Mouse (Mus musculus) liver, embryonic 14.5 days (tissue): ENCODE measurements around the gene Gm45021. TPM values are rescaled to one million over a fixed set of nuclear protein-coding genes. Genes with fewer than 3 reads are reported as not detected.

Source experiments
- ATAC-seq: fragments of 200-750 bp; cut with Nextera tagmentation; 2 replicates; pipeline ENCODE4 v1.8.0; 2017; ENCODE audit warnings: moderate number of reproducible peaks, mild to moderate bottlenecking, moderate library complexity; ENCODE audit not compliant: insufficient read depth
- DNase-seq, 3 experiments: peaks; one replicate each; pipeline ENCODE4 v3.0.0-alpha.2; 2012 to 2013; ENCODE audit warnings: low read depth in 3 of 3, low spot score in 3 of 3
- H3K27ac ChIP-seq: fragments of 300-500 bp; sonication (generic); 2 replicates; pipeline ENCODE4 v1.5.1; 2014; ENCODE audit warnings: moderate library complexity, mild to moderate bottlenecking, control low read depth, inconsistent platforms
- H3K27me3 ChIP-seq: fragments of 300-500 bp; sonication (generic); 2 replicates; pipeline ENCODE4 v1.6.1; 2014; ENCODE audit warnings: mild to moderate bottlenecking, low read length, moderate library complexity; ENCODE audit not compliant: control insufficient read depth, insufficient read depth
- H3K36me3 ChIP-seq: fragments of 300-500 bp; sonication (generic); replicated peaks from 2 replicates; pipeline ENCODE4 v1.6.1; 2014; ENCODE audit warnings: low read depth; ENCODE audit not compliant: control insufficient read depth, insufficient read depth
- H3K4me1 ChIP-seq, 2 experiments: fragments of 200-500 bp in 1 of 2; fragments of 300-500 bp in 1 of 2; sonication (generic) in 1 of 2; replicated peaks; 2 replicates each; pipeline ENCODE4 v1.6.1; 2012 to 2014; ENCODE audit warnings: antibody characterized with exemption in 1 of 2, inconsistent platforms in 1 of 2, low read length in 1 of 2; ENCODE audit not compliant: control insufficient read depth in 2 of 2, insufficient read depth in 2 of 2
- H3K4me2 ChIP-seq: fragments of 300-500 bp; sonication (generic); 2 replicates; pipeline ENCODE4 v1.6.1; 2014; ENCODE audit warnings: low read depth, mild to moderate bottlenecking, control low read depth, moderate library complexity
- H3K4me3 ChIP-seq, 2 experiments: fragments of 200-500 bp in 1 of 2; fragments of 300-500 bp in 1 of 2; sonication (generic) in 1 of 2; 2 replicates each; pipeline ENCODE4 v1.5.1; 2012 to 2014; ENCODE audit warnings: low read depth in 2 of 2, low read length in 2 of 2, mild to moderate bottlenecking in 2 of 2, control low read depth in 1 of 2, inconsistent platforms in 1 of 2, moderate library complexity in 1 of 2; ENCODE audit not compliant: insufficient read depth in 1 of 2
- H3K9ac ChIP-seq: fragments of 300-500 bp; sonication (generic); replicated peaks from 2 replicates; pipeline ENCODE4 v1.6.1; 2014; ENCODE audit warnings: mild to moderate bottlenecking, control low read depth, moderate library complexity
- H3K9me3 ChIP-seq: fragments of 300-500 bp; sonication (generic); 2 replicates; pipeline ENCODE4 v1.6.1; 2016; ENCODE audit warnings: low read length, mixed read lengths; ENCODE audit not compliant: control insufficient read depth
- CTCF ChIP-seq: IDR thresholded peaks from 2 replicates; pipeline ENCODE4 v1.5.1; 2016; ENCODE audit warnings: antibody characterized with exemption, low read depth, control low read depth
- EP300 ChIP-seq: IDR thresholded peaks from 2 replicates; pipeline ENCODE4 v1.6.1; 2016; ENCODE audit warnings: antibody characterized with exemption, low read depth
- WGBS: fragments of 180-500 bp; shearing (Covaris S2); extraction: QIAGEN DNeasy Blood & Tissue Kit; methylation state at CpG from one replicate; pipeline ENCODE4 v1.1.7; 2014; ENCODE audit not compliant: insufficient replicate concordance; 5-methylcytosine and 5-hydroxymethylcytosine counted together
- polyA plus RNA-seq, 2 experiments: library from polyadenylated mRNA; depleted of rRNA in 1 of 2; stranded (reverse) in 1 of 2; unstranded in 1 of 2; fragments of >200 nt; fragmentation: Nextera tagmentation in 1 of 2; extraction: Ambion mirVana in 1 of 2; gene quantifications; 2 replicates each; pipeline versions ENCODE4 v1.2.1 to v1.2.3; 2012 to 2014

The Gm45021 gene
- polyA plus RNA-seq, 2 experiments, result not detected

DNA sequence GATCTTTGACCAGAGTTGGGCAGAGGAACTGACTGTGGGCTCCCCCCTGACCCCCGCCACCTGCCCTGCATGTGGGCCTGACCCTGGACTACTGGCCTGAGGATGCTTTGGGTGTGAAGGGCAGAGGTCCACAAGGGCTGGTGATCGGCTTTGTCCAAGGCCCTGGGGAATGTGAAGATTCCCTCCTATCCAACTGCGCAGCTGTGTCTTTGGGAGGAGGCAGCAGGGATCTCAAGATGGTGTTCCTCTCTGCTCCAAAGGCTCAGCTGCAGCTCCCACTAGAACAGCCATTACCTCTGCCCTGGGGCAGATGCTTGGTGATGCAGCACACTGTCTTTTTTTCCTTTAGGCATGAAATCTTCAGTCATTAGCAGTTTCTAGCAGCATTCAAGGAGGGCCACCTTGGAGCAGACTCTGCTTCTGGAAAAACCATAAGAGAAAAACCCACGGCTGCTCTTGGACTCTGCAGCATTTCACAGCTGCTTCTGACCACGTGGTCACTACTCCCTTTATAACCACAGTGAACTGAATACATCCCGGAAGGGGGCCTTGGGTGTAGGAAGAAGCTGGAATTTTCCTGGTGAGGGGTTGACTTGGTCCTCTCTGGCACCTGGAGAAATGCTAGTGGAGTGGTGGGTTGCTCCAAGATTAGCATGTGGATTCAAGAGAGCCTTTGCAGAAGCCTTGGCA lies 48.5 kb downstream of the Gm45021 start:
- H3K27ac ChIP-seq, result no peak overlapping the region
- no peak for DNase-seq

GRCm38 (mm10) chr6:48638553-48638952 lies 49.1 kb downstream of the Gm45021 start:
- Histone ChIP-seq H3K27ac (no peak overlapping the region), H3K9me3 (no peaks in the 10 kb centered on the region), H3K36me3 (no peaks in the 10 kb centered on the region), H3K27me3 (no peaks in the 10 kb centered on the region), H3K4me1 (peaks cover 0 to 3% of the 10 kb centered on the region in 2 experiments; a peak in 1 of 4 replicates), H3K4me3 (no peak overlapping the region), H3K9ac (no peak overlapping the region), H3K4me2 (no peak overlapping the region)
- 44% methylated on average over 2 of the region's 2 CpGs for WGBS
- ATAC-seq, result no peak
- TF ChIP-seq CTCF (no peak), EP300 (no peak)
- no peak for DNase-seq

More for the DNA sequence above, 48.5 kb downstream of the Gm45021 start:
- Histone ChIP-seq H3K27me3 (no peaks in the 10 kb centered on the region), H3K4me3 (no peak overlapping the region), H3K9me3 (no peaks in the 10 kb centered on the region), H3K4me1 (peaks cover 0 to 3% of the 10 kb centered on the region in 2 experiments; a peak in 1 of 4 replicates), H3K9ac (no peak overlapping the region), H3K36me3 (no peaks in the 10 kb centered on the region), H3K4me2 (no peak overlapping the region)
- ATAC-seq, result no peak
- TF ChIP-seq EP300, result no peak
- no peak for TF ChIP-seq CTCF
- WGBS, result 62% methylated on average over 6 of the region's 6 CpGs

GRCm38 (mm10) chr6:48641391-48641790 lies 52.0 kb downstream of the Gm45021 start:
- no peak for TF ChIP-seq CTCF
- no peak for TF ChIP-seq EP300
- H3K9me3 ChIP-seq, result no peaks in the 10 kb centered on the region
- no peak overlapping the region for H3K4me3 ChIP-seq
- H3K4me1 ChIP-seq, result 0 out of 4 replicates have a peak, but pooled peaks cover 0 to 1% of the 10 kb centered on the region in 2 experiments
- no peaks in the 10 kb centered on the region for H3K36me3 ChIP-seq
- H3K27me3 ChIP-seq, result no peaks in the 10 kb centered on the region
- H3K9ac ChIP-seq, result no peak overlapping the region
- no peak for ATAC-seq
- WGBS, result 55% methylated on average over 6 of the region's 6 CpGs
- no peak overlapping the region for H3K27ac ChIP-seq
- no peak overlapping the region for H3K4me2 ChIP-seq
- DNase-seq, result no peak

- no peak overlapping the region for H3K4me2 ChIP-seq
- WGBS, result 12% methylated on average over 4 of the region's 4 CpGs
- ATAC-seq (no peak), DNase-seq (peak; percentile 28 to 34 (median 28))
- H3K4me3 ChIP-seq, result no peak overlapping the region
- H3K4me1 ChIP-seq, result 0 out of 4 replicates have a peak, but pooled peaks cover 0 to 1% of the 10 kb centered on the region in 2 experiments
- H3K9me3 ChIP-seq, result no peaks in the 10 kb centered on the region
- no peak overlapping the region for H3K27ac ChIP-seq
- no peak for TF ChIP-seq EP300
- peak; percentile 49 for TF ChIP-seq CTCF
- H3K27me3 ChIP-seq, result no peaks in the 10 kb centered on the region
- no peak overlapping the region for H3K9ac ChIP-seq
- no peaks in the 10 kb centered on the region for H3K36me3 ChIP-seq
These were observed 53.4 kb downstream of the Gm45021 start for GRCm38 (mm10) chr6:48642764-48643292.

DNA sequence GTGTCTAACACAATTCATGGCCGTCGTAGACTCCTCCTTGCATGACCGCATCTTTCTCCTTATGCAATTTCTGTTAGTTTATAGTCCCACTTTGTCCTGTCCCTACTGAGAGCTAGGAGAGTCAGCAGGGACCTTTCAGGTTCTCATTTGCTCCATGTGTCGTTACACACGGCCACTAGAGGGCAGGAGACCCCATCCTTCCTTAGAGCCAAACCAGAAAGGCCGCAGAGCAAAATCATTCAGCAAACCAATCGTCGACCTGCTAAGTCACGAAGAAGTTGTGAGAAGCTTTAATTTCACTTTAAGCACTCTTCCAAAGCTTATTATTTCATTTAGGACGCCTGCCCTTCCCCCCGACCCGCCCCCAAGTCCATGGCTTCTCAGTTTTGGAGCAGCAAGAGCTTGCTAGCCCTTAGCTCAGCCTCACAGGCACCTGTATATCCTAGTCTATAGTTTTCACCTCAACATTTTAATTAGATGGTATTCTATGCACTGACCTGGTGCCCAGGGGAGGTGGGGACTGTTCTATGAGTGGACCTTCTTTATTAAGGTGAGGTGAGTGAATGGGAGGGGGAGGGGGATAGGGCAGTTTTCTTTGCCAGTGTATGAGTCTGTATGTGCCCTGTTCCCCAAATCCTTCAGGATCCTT lies 56.4 kb downstream of the Gm45021 start:
- 5% methylated on average over 12 of the region's 12 CpGs for WGBS

More for the DNA sequence above, 56.4 kb downstream of the Gm45021 start:
- Histone ChIP-seq H3K4me3 (no peak overlapping the region), H3K36me3 (no peaks in the 10 kb centered on the region), H3K9ac (no peak overlapping the region), H3K4me1 (0 out of 4 replicates have a peak, but pooled peaks cover 0 to 1% of the 10 kb centered on the region in 2 experiments), H3K9me3 (no peaks in the 10 kb centered on the region), H3K27ac (no peak overlapping the region), H3K27me3 (no peaks in the 10 kb centered on the region), H3K4me2 (no peak overlapping the region)
- DNase-seq (peak; percentile 35 to 38 (median 35)), ATAC-seq (no peak)
- no peak for TF ChIP-seq EP300
- TF ChIP-seq CTCF, result peak; percentile 79
